Mouse (Mus musculus): ENCODE measurements at regions not wholly inside any gene's neighbourhood (a gene's known extent, or its start where the extent isn't known, plus 50 kb on each side); places are given as distances from the start of the nearest gene placed in this dataset.

DNA sequence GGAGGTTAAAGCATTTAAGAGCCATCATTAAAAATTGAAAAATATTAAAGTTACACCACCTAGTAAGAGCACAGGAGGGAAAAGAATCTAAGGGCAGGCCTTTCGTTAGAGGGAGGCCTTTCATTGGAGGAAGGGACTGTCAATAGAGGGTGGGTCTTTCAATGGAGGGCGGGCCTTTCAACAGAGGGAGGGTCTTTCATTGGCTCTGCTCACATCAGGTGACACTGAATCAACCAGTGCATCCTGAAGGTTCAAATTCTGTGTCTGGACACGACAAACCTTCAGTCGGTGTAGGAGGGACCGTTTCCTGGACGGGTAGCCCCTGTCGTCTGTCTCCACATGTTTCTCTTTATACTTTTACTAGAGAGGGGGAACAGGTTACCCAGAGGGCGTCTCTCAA is 172.5 kb upstream of the Kcnab2 start:
- Histone ChIP-seq H3K4me2 (ENCODE audit: low read depth, severe bottlenecking) (no peak overlapping the region), H3K9me3 (ENCODE audit: control insufficient read depth, low read length) (no peaks in the 10 kb centered on the region), H3K4me3 (ENCODE audit: low read depth, low read length) (no peak overlapping the region), H3K27me3 (ENCODE audit: control insufficient read depth, insufficient read depth, low read length) (no peaks in the 10 kb centered on the region), H3K9ac (ENCODE audit: low read length) (no peak overlapping the region), H3K4me1 (ENCODE audit: control insufficient read depth, insufficient read depth, low read length) (no peaks in the 10 kb centered on the region), H3K36me3 (ENCODE audit: control insufficient read depth, insufficient read depth, low read length) (no peaks in the 10 kb centered on the region), H3K27ac (replicated peaks; ENCODE audit: low read depth, low read length) (no peak overlapping the region)
- no peak for DNase-seq (ENCODE audit: low spot score)
- WGBS, result 50% methylated on average over 8 of the region's 8 CpGs
- no peak; the same call in 1 of the 2 replicates for ATAC-seq (ENCODE audit: insufficient number of reproducible peaks, low FRiP score, low TSS enrichment, low read depth)

DNA sequence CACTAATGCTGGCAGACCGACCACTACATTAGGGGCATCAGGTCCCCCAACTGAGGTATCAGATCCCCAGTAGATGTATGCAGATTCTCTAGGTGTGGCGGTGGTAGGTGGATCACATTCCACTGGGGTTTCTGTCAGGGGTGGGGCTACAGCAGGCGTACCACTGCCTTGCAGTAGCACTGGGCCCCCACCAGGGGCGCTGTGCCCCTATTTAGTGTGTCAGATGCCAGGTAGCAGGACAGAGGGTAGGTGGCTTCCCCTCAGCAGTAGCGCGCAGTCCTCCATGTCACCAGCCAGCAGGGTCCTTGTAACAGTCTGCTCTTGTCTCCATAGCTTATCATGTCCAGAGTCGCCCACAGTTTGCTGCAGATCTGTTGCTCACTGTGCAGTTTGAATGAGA is 169.9 kb upstream of the Kcnab2 start:
- Histone ChIP-seq H3K4me2 (ENCODE audit: low read depth, severe bottlenecking) (no peak overlapping the region), H3K9me3 (ENCODE audit: control insufficient read depth, low read length) (no peaks in the 10 kb centered on the region), H3K4me1 (ENCODE audit: control insufficient read depth, insufficient read depth, low read length) (no peaks in the 10 kb centered on the region), H3K9ac (ENCODE audit: low read length) (no peak overlapping the region), H3K36me3 (ENCODE audit: control insufficient read depth, insufficient read depth, low read length) (no peaks in the 10 kb centered on the region), H3K4me3 (ENCODE audit: low read depth, low read length) (no peak overlapping the region), H3K27me3 (ENCODE audit: control insufficient read depth, insufficient read depth, low read length) (no peaks in the 10 kb centered on the region), H3K27ac (replicated peaks; ENCODE audit: low read depth, low read length) (no peak overlapping the region)
- no peak for ATAC-seq (ENCODE audit: insufficient number of reproducible peaks, low FRiP score, low TSS enrichment, low read depth)
- DNase-seq (ENCODE audit: low spot score), result no peak
- WGBS, result 60% methylated on average over 7 of the region's 7 CpGs

DNA sequence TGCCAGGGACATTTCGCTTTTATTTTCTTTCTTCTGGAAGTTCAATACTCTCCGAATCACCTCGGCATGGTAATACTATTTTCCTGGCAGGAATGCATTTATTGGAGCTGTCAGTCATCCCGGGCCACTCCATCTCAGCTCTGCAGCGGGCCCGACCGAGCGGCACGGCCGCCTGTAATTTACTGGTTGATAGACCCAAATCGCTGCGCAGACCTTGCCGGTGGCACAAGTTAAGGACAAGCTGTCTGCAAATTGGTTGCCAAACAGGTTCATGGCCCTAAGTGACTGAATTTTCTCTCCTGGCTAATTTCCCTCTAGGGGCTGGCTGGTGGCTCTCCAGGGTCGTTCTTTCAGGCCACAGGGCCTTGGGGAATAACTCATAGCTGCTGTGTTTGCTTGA is 169.4 kb upstream of the Kcnab2 start:
- DNase-seq (ENCODE audit: low spot score), result no peak
- Histone ChIP-seq H3K36me3 (ENCODE audit: control insufficient read depth, insufficient read depth, low read length) (no peaks in the 10 kb centered on the region), H3K4me2 (ENCODE audit: low read depth, severe bottlenecking) (no peak overlapping the region), H3K9ac (ENCODE audit: low read length) (no peak overlapping the region), H3K9me3 (ENCODE audit: control insufficient read depth, low read length) (no peaks in the 10 kb centered on the region), H3K27me3 (ENCODE audit: control insufficient read depth, insufficient read depth, low read length) (no peaks in the 10 kb centered on the region), H3K27ac (replicated peaks; ENCODE audit: low read depth, low read length) (no peak overlapping the region), H3K4me1 (ENCODE audit: control insufficient read depth, insufficient read depth, low read length) (no peaks in the 10 kb centered on the region), H3K4me3 (ENCODE audit: low read depth, low read length) (no peak overlapping the region)
- ATAC-seq (ENCODE audit: insufficient number of reproducible peaks, low FRiP score, low TSS enrichment, low read depth), result no peak
- WGBS, result 92% methylated on average over 14 of the region's 14 CpGs

DNA sequence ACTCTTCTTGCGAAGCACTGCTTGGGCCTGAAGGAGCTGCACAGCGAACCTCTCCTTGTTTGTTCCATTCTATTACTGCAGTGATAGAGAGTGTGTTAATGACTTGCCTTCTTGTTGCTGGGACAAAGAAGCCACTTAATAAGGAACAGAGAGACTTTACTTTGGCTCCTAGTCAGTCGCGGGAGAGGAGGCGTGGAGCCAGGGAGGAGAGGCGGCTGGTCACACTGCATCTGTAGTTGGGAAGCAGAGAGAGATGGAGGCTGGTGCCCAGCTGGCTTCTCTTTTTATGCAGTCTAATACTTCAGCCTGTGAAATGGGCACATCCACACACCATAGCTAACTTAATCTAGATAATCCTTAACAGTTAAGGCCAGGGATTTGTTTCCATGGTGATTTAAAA is 159.4 kb upstream of the Kcnab2 start:
- no peaks in the 10 kb centered on the region for H3K27me3 ChIP-seq (ENCODE audit: control insufficient read depth, insufficient read depth, low read length)
- no peak overlapping the region for H3K4me2 ChIP-seq (ENCODE audit: low read depth, severe bottlenecking)
- no peak overlapping the region for H3K4me3 ChIP-seq (ENCODE audit: low read depth, low read length)
- DNase-seq (ENCODE audit: low spot score), result no peak
- no peak overlapping the region for H3K27ac ChIP-seq (replicated peaks; ENCODE audit: low read depth, low read length)
- no peak for ATAC-seq (ENCODE audit: insufficient number of reproducible peaks, low FRiP score, low TSS enrichment, low read depth)
- 57% methylated on average over 6 of the region's 6 CpGs for WGBS
- no peaks in the 10 kb centered on the region for H3K36me3 ChIP-seq (ENCODE audit: control insufficient read depth, insufficient read depth, low read length)
- no peak overlapping the region for H3K9ac ChIP-seq (ENCODE audit: low read length)
- H3K9me3 ChIP-seq (ENCODE audit: control insufficient read depth, low read length), result no peaks in the 10 kb centered on the region
- no peaks in the 10 kb centered on the region for H3K4me1 ChIP-seq (ENCODE audit: control insufficient read depth, insufficient read depth, low read length)

DNA sequence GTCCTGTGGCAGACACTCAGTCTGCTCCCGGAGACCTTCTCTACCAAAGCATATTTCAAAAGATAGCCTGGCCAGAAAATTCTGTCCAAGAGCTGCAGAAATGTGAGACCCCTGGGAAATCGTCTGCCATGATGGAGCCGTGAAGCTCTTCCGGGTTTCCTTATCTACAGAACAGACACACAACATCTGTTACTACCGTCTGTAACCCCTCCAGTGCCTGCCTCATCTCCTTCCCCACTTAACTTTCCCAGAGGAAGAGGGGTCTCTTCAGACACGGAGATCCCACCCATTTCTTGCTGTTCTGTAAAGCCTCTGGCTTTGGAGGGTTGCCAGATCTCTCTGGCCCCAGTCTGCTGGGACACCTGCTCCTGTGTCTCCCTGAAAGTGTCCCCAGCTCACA is 156.2 kb upstream of the Kcnab2 start:
- Histone ChIP-seq H3K4me1 (ENCODE audit: control insufficient read depth, insufficient read depth, low read length) (no peaks in the 10 kb centered on the region), H3K4me3 (ENCODE audit: low read depth, low read length) (no peak overlapping the region), H3K9ac (ENCODE audit: low read length) (no peak overlapping the region), H3K36me3 (ENCODE audit: control insufficient read depth, insufficient read depth, low read length) (no peaks in the 10 kb centered on the region), H3K27ac (replicated peaks; ENCODE audit: low read depth, low read length) (no peak overlapping the region), H3K9me3 (ENCODE audit: control insufficient read depth, low read length) (no peaks in the 10 kb centered on the region), H3K4me2 (ENCODE audit: low read depth, severe bottlenecking) (no peak overlapping the region), H3K27me3 (ENCODE audit: control insufficient read depth, insufficient read depth, low read length) (no peaks in the 10 kb centered on the region)
- ATAC-seq (ENCODE audit: insufficient number of reproducible peaks, low FRiP score, low TSS enrichment, low read depth) (no peak), DNase-seq (ENCODE audit: low spot score) (no peak)
- 49% methylated on average over 6 of the region's 6 CpGs for WGBS

DNA sequence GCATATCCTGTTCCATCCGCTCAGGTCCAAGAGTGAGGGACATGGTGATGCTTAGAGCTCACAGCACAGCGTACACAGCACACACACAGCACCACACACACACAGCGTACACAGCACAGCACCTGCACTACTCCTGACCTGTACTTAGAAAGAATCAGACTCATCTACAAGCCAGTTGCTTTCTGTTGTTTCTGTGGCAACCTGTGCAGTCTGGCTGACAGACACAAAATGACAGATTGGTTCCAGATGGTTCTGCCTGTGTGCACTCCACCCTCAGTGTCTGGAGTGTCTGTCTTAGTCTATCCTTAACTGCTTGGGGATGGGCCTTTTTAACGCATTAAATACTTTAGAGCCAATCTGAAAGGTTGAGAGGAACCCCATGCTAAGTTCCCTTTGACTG is 150.4 kb upstream of the Kcnab2 start:
- ATAC-seq (ENCODE audit: insufficient number of reproducible peaks, low FRiP score, low TSS enrichment, low read depth) (no peak), DNase-seq (ENCODE audit: low spot score) (no peak)
- Histone ChIP-seq H3K4me1 (ENCODE audit: control insufficient read depth, insufficient read depth, low read length) (peaks cover 7% of the 10 kb centered on the region; the same call in 1 of the 2 replicates), H3K27ac (replicated peaks; ENCODE audit: low read depth, low read length) (no peak overlapping the region), H3K9ac (ENCODE audit: low read length) (no peak overlapping the region), H3K4me3 (ENCODE audit: low read depth, low read length) (no peak overlapping the region), H3K9me3 (ENCODE audit: control insufficient read depth, low read length) (no peaks in the 10 kb centered on the region), H3K4me2 (ENCODE audit: low read depth, severe bottlenecking) (no peak overlapping the region), H3K36me3 (ENCODE audit: control insufficient read depth, insufficient read depth, low read length) (no peaks in the 10 kb centered on the region), H3K27me3 (ENCODE audit: control insufficient read depth, insufficient read depth, low read length) (no peaks in the 10 kb centered on the region)
- 70% methylated on average over 4 of the region's 4 CpGs for WGBS

DNA sequence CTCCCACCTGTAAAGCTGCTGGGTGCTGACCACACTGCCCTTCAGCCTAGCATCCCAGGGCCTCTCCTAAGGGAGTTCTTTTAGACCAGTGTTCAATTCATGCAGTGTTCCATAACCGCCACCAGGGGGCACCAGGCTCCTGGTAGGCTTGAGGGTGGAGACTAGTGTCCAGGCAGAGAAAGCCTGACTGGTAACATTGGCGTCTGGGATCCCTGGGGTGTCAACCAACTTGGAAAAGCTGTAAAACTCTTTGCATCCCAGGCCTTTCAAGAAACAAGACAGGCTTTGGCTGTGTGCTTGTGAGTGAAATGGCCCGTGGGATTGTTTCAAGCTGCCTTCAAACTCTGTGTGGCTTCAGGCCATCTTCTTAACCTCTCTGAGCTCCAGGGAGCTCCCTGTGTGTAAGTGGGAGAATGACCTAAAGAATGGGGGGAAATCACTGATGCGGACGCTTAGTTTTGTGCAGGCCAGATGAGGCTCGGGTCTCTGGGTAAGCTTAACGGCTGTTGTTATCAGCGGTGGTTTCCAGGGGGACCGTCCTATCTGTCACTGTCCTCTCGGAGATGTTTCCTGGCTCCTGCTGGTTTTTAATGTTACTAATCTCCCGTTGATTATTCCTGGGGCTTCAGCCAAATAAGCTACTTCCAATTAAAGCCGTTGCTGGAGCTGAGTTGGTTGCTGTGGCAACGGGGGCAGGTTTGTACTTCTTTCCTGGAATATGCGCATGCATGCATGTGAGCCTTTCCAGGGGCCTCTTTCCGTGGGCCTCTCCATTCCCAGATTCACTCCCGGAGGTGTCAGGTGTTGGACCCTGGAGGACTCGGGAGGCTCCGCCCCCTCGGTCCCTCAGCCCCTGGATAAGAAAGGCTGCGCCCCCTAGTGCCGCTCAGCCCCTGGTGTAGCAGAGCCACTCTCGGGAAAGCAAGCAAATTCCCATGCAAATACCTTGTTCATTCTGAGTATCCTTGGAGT is 147.6 kb upstream of the Kcnab2 start:
- Histone ChIP-seq H3K36me3 (ENCODE audit: control insufficient read depth, insufficient read depth, low read length) (no peaks in the 10 kb centered on the region), H3K9ac (ENCODE audit: low read length) (no peak overlapping the region), H3K9me3 (ENCODE audit: control insufficient read depth, low read length) (no peaks in the 10 kb centered on the region), H3K27ac (replicated peaks; ENCODE audit: low read depth, low read length) (no peak overlapping the region), H3K27me3 (ENCODE audit: control insufficient read depth, insufficient read depth, low read length) (no peaks in the 10 kb centered on the region), H3K4me2 (ENCODE audit: low read depth, severe bottlenecking) (no peak overlapping the region), H3K4me1 (ENCODE audit: control insufficient read depth, insufficient read depth, low read length) (peaks cover 7% of the 10 kb centered on the region; the same call in 1 of the 2 replicates), H3K4me3 (ENCODE audit: low read depth, low read length) (no peak overlapping the region)
- ATAC-seq (ENCODE audit: insufficient number of reproducible peaks, low FRiP score, low TSS enrichment, low read depth), result peak; percentile 58; the same call in 1 of the 2 replicates
- DNase-seq (ENCODE audit: low spot score), result peak; percentile 79
- WGBS, result 10% methylated on average over 22 of the region's 22 CpGs

DNA sequence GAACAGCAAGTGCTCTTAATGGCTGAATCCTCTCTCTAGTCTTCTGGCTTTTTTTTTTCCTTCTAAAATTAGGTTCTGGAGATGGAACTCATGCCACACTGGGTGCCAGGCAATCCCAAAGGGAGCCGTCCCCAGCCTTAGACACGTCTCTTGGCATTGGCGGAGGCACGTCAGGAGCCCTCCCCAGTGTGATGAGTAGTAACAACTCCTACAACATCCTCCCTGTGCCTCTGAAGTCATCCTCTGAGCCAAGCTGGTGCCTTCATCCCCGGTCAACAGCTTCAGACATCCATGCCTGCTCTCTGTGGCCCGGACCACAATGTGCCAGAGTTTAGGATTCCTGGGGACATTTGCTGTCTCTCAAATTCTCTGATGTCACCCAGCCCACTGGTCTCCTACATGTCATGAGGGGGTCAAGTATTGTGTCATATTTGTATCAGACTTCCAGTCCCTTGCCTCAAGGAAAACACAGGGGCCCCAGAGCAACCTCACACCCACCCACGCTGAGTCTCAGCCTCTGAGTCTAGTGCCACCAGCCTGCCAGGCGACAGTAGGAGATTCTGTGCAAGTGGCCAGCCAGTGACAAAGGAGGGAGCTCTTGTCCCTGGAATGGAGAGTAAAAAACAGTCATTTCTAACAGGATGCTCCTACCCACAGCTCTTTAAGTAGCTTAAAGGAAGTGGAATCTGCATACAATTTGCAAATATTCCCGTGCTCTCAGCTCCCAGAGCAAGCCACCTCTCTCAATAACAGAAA is 144.5 kb upstream of the Kcnab2 start:
- no peaks in the 10 kb centered on the region for H3K36me3 ChIP-seq (ENCODE audit: control insufficient read depth, insufficient read depth, low read length)
- H3K27me3 ChIP-seq (ENCODE audit: control insufficient read depth, insufficient read depth, low read length), result no peaks in the 10 kb centered on the region
- H3K4me1 ChIP-seq (ENCODE audit: control insufficient read depth, insufficient read depth, low read length), result peaks cover 7% of the 10 kb centered on the region; the same call in 1 of the 2 replicates
- ATAC-seq (ENCODE audit: insufficient number of reproducible peaks, low FRiP score, low TSS enrichment, low read depth) (no peak), DNase-seq (ENCODE audit: low spot score) (no peak)
- H3K9ac ChIP-seq (ENCODE audit: low read length), result no peak overlapping the region
- H3K4me3 ChIP-seq (ENCODE audit: low read depth, low read length), result no peak overlapping the region
- H3K9me3 ChIP-seq (ENCODE audit: control insufficient read depth, low read length), result no peaks in the 10 kb centered on the region
- WGBS, result 67% methylated on average over 9 of the region's 9 CpGs
- no peak overlapping the region for H3K4me2 ChIP-seq (ENCODE audit: low read depth, severe bottlenecking)
- no peak overlapping the region for H3K27ac ChIP-seq (replicated peaks; ENCODE audit: low read depth, low read length)
